Mouse (Mus musculus) spleen, postnatal 14 days (tissue): ENCODE results near the gene Tbl1x.
"Not testable (repeated sequence)": the region's sequence is repeated elsewhere in the genome, so short reads cannot be mapped to it uniquely, and the experiment has no call there.

Source experiments
- DNase-seq, 2 experiments: peaks; one replicate each; pipeline ENCODE4 v3.0.0; 2021 to 2022; ENCODE audit warnings: low spot score in 2 of 2

The Tbl1x gene

GRCm38 (mm10) chrX:77510371-77511300, at the start of gene Tbl1x:
Gene Tbl1x (plus strand): TSS chrX:77511013.
- DNase-seq: peak; percentile 10 to 32

DNA sequence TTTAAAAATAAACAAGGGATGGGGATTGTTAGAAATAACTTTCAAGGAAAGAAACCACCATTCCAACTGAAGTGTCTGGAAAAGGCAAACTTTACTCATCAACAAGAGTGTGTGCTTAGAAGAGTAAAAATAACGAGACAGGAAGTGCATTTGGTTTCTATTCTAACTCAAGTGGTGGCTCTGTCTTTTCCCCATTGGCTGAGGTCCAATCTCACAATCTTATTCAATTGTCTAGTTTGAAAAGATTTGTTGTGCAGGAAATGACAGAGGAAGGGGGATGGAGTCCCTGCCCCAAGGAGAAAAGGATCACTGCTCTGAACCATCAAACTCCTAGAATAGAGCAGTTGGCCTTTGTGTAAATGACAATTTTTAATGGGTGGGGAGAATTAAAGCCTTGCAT, 41.6 kb upstream of the Tbl1x start:
- DNase-seq: no peak

- DNase-seq: no peak
Measured at GRCm38 (mm10) chrX:77472858-77473257, 38.0 kb upstream of the Tbl1x start.

DNA sequence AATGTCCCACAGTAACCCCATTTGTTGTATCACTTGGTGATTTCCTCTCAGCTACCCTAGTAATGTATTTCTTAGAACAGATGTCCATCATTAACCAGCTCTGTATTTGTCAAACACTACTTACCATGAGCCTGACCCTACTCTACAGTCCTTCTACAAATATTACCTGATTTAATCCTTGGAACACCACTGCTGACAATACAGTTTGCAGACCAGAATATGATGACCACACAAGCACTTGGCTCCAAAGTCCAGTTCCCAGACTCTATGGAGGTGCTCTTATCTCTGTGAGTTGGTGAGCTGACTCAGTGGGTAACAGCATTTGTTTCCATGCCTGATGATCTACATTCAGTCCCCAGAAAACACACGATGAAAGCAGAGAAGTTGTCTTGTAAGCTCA, 37.3 kb upstream of the Tbl1x start:
- no peak for DNase-seq

GRCm38 (mm10) chrX:77474551-77474950, 36.3 kb upstream of the Tbl1x start:
- no peak for DNase-seq

DNA sequence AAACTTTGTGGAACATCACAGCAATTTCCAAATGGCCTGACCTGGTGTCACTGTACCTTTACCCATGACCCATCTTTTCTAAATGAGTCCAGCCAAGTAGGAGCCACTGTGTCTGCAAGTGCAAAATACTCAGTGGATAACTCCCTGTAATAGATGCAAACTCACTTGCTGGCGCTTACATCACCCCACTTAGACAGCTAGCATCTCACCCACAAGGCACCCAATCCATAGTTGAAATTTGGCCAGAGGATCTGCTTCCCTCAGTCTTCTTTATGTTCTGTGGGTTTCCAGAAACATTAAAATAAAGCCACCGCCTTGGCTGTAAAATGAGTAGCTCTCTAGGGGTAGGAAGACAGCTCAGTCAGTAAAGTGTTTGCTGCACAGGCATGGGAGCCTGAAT, 33.3 kb upstream of the Tbl1x start:
- no peak for DNase-seq

- DNase-seq: no peak
Measured at GRCm38 (mm10) chrX:77487922-77488799, 22.7 kb upstream of the Tbl1x start.

DNA sequence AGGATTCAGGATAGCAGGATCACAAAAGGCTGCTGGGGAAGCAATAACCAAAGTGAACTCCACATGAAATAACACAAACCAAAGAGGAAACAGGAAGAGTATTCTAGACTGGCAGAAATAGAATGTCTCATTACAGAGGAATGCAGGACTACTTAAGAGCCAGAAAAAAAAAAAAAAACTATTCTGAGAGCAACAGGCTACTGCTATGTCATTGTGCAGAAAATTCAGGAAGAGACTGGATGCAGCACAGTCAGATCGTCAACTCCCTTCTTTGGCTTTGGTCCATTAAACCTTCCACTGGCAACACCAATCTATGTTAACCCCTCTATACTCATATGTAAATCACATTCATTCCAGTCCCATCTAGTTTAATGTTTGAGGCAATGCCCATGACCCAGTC, 20.7 kb upstream of the Tbl1x start:
- DNase-seq: no peak

DNA sequence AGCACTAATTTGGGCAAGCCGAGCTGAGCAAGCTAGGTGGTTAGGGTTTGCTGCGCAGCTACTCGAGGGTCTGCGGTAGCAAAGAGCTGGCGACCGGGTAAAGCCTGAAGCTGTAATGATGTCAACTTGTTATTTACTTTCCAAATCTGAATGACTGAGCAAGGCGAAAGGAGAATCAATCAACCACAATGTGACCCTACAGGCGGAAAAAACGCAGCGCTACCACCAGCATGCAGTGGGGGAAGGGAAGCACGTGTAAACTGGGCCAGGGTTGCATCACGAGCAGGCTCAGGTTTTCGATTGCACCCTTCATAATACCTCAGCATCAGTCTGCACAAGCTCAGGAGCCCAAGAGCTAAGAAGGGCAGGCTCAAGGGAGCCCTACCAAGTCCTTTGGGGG, 1.7 kb upstream of the Tbl1x start:
- peak; percentile 35 to 54 for DNase-seq

DNA sequence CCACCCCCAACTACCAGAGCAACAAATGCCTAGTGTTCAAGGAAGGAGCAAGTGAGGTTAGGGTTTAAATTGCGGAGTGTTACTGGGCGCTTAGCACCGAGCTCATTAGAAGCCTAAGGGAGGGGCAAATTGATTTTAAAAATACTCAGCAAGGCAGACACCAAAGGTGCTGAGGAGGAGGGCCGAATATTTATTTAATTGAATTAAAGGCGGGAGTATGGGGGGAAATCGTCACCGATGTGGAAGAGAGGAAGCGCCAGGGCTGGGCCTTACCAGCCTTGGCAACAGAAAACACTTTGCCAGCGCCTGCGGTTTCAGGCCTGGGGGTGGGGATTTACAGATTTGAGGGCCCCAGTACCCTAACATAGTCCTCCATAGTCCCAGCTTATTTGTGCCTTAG, 1.0 kb upstream of the Tbl1x start:
- DNase-seq: no peak

- peak in 1 of 2 experiments; percentile 6 for DNase-seq
Measured at GRCm38 (mm10) chrX:77511301-77511993, 634 bp downstream of the Tbl1x start.

DNA sequence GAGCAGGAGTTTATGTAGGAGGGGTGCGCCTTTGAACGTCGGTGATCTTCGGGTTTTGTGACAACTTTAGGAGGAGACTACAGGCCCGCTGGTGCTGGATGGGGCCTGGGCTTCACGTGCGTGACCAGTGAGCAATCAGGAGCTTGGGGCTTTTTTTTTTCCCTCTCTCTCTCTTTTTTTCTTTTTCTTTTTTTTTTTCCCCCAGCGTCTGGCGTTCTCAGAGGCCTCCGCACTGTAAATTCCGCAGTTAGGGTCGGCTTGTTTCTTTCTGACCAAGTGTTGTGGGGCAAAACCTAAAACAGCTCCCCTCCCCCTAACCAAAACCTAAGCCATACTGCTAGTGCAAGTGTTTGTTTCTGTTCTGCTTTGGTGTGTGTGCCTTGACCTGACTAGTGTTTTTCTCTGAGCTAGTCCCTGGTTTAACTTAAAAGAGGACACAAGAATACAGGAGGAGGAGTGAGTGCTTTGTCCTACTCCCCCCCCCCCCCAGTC, 1.2 kb downstream of the Tbl1x start:
- no peak for DNase-seq

- DNase-seq: no peak
Measured at GRCm38 (mm10) chrX:77517274-77518085, 6.7 kb downstream of the Tbl1x start.

- no peak for DNase-seq
Measured at GRCm38 (mm10) chrX:77518929-77519328, 8.1 kb downstream of the Tbl1x start.

DNA sequence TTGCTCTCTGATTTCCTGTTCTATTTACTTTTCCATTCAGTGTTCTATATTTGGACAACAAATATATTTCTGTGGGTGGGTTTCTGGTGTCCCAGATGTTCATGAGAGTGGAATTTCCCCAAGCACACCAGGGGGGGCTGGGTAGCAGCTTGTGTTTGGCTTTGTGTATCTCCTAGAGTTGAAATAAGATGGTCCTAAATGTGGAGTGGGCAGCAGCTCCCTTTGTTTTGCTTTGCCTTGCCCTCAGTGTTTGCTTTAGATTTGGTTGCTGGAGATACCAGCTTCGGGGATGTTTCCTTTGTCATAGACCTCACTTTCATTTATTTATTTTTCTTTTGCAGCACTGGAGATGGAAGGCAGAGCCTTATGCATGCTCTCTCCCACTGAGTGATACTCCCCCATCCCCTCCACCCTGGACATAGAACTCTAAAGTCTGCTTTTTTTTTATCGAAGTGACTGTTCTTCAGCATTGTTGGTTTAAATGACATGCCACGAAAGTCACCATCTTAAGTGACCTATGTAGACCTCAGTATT, 12.1 kb downstream of the Tbl1x start:
- no peak for DNase-seq

DNA sequence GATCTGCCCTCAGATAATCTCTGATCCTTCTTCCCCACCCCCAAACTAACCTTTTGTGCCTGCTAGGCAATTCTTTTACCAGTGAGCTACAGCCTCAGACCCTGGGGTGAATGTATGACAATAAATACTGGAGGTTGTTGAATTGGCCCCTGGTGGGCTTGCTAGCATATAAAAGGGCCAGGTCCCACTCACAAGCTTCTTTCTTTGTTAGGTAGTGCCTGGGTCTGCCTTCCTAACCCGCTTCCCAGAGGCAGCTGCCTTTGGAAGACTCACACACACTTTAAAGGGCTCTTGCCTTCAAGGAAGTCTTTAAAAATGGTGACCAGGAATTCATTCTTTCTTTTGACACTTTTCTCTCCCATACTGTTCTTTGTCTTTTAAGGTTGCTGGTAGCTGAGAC, 14.4 kb downstream of the Tbl1x start:
- no peak for DNase-seq

DNA sequence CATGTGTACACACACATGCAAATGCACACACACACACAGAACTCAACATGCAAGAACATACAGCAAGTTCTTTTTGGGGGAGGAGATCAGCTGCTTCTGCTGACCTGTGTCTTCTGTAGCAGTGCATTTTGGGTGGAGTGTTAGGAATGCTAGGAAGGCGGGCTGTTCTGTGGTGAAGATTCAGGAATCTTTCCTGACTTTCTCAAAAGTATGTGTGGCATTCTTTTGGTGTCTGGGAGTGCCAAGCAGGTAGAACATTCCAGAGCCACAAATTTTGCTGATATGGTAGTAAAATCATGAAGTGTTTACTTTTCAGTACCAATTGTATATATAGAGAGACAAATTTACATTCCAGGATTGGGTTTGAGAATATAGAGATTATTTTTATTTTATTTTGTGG, 17.6 kb downstream of the Tbl1x start:
- DNase-seq: no peak

DNA sequence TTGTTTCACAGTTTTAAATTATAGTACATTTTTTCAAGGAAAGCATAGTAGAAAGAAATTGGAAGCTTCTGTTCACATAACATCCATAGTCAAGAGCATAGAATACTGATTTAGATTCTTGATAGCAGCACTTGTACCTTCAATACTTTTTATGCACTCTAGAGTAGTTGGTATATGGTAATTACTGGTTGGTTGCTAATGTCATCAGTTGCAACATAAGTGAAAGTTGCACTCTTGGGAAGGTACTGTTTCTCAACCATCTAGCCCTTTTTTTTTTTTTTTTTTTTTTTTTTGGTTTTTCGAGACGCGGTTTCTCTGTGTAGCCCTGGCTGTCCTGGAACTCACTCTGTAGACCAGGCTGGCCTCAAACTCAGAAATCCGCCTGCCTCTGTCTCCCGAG, 20.2 kb downstream of the Tbl1x start:
- DNase-seq: no peak

DNA sequence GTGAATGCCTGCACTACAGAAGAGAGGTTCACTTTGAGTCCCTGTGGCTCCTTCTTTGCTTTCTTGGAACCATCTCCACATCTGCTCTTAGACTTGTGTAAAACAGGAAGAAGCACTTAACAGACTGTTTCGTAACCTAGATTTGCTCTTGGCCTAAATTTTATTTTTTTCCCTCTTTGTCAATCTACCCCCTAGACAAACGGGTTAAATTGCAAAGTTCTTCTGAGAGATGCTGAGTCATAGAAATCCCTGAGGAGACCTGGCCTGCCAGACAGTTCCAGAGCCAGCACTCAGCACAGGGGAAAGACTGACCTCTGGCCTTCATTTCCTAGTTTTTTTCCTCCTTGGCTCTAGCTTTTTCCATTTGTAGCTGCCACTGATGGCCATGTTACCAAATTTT, 23.1 kb downstream of the Tbl1x start:
- DNase-seq: no peak

- DNase-seq: not testable (repeated sequence)
Measured at GRCm38 (mm10) chrX:77539770-77540169, 29.0 kb downstream of the Tbl1x start.

DNA sequence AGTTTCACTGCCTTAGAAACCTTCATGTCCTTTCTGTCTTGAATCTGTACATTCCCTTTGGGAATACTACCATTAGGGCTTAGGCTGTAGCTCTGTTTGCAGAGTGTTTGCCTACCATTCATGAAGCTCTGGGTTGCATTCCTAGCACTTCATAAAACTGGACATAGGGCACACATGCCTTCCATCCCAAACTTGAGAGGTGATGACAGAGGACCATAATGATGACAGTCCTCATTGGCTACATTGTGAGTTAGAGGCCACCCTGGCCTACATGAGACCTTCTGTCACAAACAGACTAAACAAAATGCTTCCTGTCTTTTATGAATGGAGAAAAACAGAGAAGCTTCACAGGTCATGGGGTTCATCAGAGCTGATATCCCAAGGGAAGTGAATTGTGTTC, 33.2 kb downstream of the Tbl1x start:
- DNase-seq: no peak
